Mouse (Mus musculus) embryonic facial prominence, embryonic 14.5 days (tissue): ENCODE data around the gene Btg2. TPM values are rescaled to one million over a fixed set of nuclear protein-coding genes. Genes with fewer than 3 reads are reported as not detected.

ENCODE experiments used
- ATAC-seq: fragments of 200-750 bp; cut with Nextera tagmentation; 2 replicates; pipeline ENCODE4 v1.8.0; 2017; ENCODE audit warnings: low read depth, moderate number of reproducible peaks, moderate TSS enrichment
- DNase-seq: peaks from one replicate; pipeline ENCODE4 v3.0.0-alpha.2; 2015; ENCODE audit warnings: low spot score
- H3K27ac ChIP-seq: fragments of 300-500 bp; sonication (generic); replicated peaks from 2 replicates; pipeline ENCODE4 v1.5.1; 2014; ENCODE audit warnings: low read depth, mild to moderate bottlenecking, low read length, moderate library complexity
- H3K27me3 ChIP-seq: fragments of 300-500 bp; sonication (generic); replicated peaks from 2 replicates; pipeline ENCODE4 v1.6.1; 2014; ENCODE audit warnings: low read length; ENCODE audit not compliant: control insufficient read depth, insufficient read depth
- H3K36me3 ChIP-seq: fragments of 300-500 bp; sonication (generic); 2 replicates; pipeline ENCODE4 v1.6.1; 2014; ENCODE audit warnings: low read length, mixed read lengths; ENCODE audit not compliant: control insufficient read depth, insufficient read depth
- H3K4me1 ChIP-seq: fragments of 300-500 bp; sonication (generic); 2 replicates; pipeline ENCODE4 v1.6.1; 2014; ENCODE audit warnings: antibody characterized with exemption, low read length; ENCODE audit not compliant: control insufficient read depth, insufficient read depth
- H3K4me2 ChIP-seq: fragments of 300-500 bp; sonication (generic); 2 replicates; pipeline ENCODE4 v1.6.1; 2014; ENCODE audit warnings: low read depth, mild to moderate bottlenecking, low read length, moderate library complexity, mixed read lengths
- H3K4me3 ChIP-seq: fragments of 300-500 bp; sonication (generic); 2 replicates; pipeline ENCODE4 v1.5.1; 2014; ENCODE audit warnings: low read depth, mild to moderate bottlenecking, low read length
- H3K9ac ChIP-seq: fragments of 300-500 bp; sonication (generic); 2 replicates; pipeline ENCODE4 v1.6.1; 2014; ENCODE audit warnings: low read depth, mild to moderate bottlenecking, low read length, moderate library complexity, mixed read lengths
- H3K9me3 ChIP-seq: fragments of 300-500 bp; sonication (generic); 2 replicates; pipeline ENCODE4 v1.6.1; 2016; ENCODE audit warnings: low read length; ENCODE audit not compliant: control insufficient read depth
- WGBS: fragments of 180-500 bp; shearing (Covaris S2); extraction: QIAGEN DNeasy Blood & Tissue Kit; methylation state at CpG from one replicate; pipeline ENCODE4 v1.1.7; 2014; 5-methylcytosine and 5-hydroxymethylcytosine counted together
- polyA plus RNA-seq: library from polyadenylated mRNA; unstranded; fragments of >200 nt; fragmentation: Nextera tagmentation; extraction: Ambion mirVana; gene quantifications from 2 replicates; pipeline ENCODE4 v1.2.1, GENCODE M21; 2014

The Btg2 gene
- polyA plus RNA-seq, 1 experiment from 2014 or later, result 41.3 TPM

DNA sequence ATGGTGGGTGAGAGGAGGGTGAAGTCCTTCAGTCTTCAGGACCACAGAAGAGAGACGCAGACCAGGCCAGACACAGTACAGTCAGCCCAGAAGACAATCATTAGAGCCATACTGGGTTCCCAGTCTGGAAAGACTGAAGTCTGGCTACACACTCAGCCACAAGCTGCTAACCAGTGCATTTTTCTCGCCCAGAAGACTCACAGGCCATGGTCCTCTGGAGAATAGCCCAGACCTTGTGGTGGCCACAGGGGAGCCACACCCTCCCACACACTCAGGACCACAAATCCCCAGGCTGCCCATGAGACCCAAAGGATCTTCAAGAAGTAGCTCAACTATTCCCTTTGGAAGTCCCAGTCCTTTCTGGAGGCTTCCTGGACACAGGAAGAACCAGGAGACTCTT, 39.6 kb downstream of the Btg2 start:
- Histone ChIP-seq H3K27me3 (no peaks in the 10 kb centered on the region), H3K9me3 (no peaks in the 10 kb centered on the region), H3K4me3 (no peak overlapping the region), H3K4me2 (no peak overlapping the region), H3K36me3 (no peaks in the 10 kb centered on the region), H3K9ac (no peak overlapping the region), H3K27ac (no peak overlapping the region), H3K4me1 (peaks cover 10% of the 10 kb centered on the region; the same call in 1 of the 2 replicates)
- DNase-seq, result no peak
- WGBS, result 81% methylated on average over 2 of the region's 2 CpGs
- no peak for ATAC-seq

DNA sequence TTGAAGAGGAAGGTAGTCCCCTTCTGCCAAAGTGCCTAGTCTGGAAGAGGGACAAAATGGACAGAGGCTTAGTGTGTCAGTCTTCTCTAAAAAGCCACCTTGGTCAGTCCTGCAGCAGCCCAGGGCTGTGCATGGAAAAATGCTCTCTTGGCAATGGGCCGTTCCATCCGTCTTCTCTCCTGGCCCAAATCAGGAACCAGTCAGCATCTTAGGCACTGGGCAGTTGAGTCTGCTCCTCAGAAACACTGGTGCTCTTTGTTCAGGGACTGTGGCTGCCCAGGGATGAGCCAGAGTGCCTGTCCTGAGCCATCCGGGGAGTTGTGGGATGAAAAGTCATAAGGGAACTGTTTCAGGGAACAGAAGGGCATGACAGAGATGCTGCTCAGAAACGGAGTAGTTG, 40.6 kb downstream of the Btg2 start:
- Histone ChIP-seq H3K4me2 (peak overlapping the region; percentile 36; the same call in 1 of the 2 replicates), H3K4me1 (peaks cover 10% of the 10 kb centered on the region; the same call in 1 of the 2 replicates), H3K4me3 (no peak overlapping the region), H3K27ac (no peak overlapping the region), H3K9ac (no peak overlapping the region), H3K27me3 (no peaks in the 10 kb centered on the region), H3K9me3 (no peaks in the 10 kb centered on the region), H3K36me3 (no peaks in the 10 kb centered on the region)
- DNase-seq (no peak), ATAC-seq (no peak)
- WGBS, result 65% methylated on average over 4 of the region's 4 CpGs

DNA sequence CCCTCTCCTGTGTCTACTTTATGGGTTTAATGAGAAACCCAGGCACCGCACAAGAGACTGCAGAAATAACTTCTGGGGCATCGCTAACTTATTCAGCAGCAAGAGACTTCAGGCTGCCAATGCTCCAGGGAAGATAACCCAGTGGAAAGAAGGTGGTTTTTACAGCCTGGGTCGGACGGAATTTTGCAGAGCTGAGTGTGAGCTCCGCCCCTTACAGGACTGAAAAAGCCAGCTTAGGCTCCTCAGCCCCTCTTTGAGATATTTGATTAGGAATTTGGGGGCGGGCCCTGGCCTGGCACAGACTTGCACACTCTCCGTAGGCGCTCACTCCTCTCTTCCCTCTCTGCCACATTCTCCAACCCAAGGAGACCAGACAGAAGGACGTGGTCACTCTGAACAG, 41.7 kb downstream of the Btg2 start, which contains the start of gene Fmod:
Gene Fmod (plus strand): TSS at position 83 of the 400 bp plus-strand sequence.
- peak within 1 kb of the TSS; percentile 7 for H3K4me3 ChIP-seq
- H3K4me2 ChIP-seq, result peak within 1 kb of the TSS; percentile 36
- H3K9me3 ChIP-seq, result no peaks in the 10 kb centered on the region
- H3K27ac ChIP-seq, result peak within 1 kb of the TSS; percentile 1; the same call in 1 of the 2 replicates
- H3K4me1 ChIP-seq, result peaks cover 7% of the 10 kb centered on the region; the same call in 1 of the 2 replicates
- no peak within 1 kb of the TSS for H3K9ac ChIP-seq
- no peaks in the 10 kb centered on the region for H3K36me3 ChIP-seq
- DNase-seq (peak; percentile 69), ATAC-seq (peak; percentile 74; the same call in 1 of the 2 replicates)
- WGBS, result 24% methylated on average over 9 of the region's 9 CpGs
- H3K27me3 ChIP-seq, result no peaks in the 10 kb centered on the region

DNA sequence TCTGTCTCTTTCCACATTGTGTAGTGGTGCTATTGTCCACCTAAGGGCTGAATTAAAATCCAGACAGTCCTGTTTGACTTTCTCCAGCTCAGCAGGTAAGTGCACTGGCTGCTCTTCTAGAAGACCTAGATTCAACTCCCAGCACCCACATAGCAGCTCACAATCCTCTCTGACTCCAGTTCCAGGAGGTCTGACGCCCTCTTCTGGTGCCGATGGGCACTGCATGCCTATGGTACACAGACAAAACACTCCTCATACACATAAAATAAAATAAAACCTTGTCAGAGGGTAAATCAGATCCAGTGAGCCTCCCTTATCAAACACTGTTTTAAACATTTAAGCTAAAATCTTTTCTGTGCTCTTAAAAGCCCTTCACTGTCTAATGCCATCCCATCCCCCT, 42.4 kb downstream of the Btg2 start:
- H3K9me3 ChIP-seq, result no peaks in the 10 kb centered on the region
- H3K4me1 ChIP-seq, result peaks cover 7% of the 10 kb centered on the region; the same call in 1 of the 2 replicates
- H3K4me2 ChIP-seq, result no peak overlapping the region
- no peaks in the 10 kb centered on the region for H3K36me3 ChIP-seq
- H3K27me3 ChIP-seq, result no peaks in the 10 kb centered on the region
- ATAC-seq (no peak), DNase-seq (no peak)
- no peak overlapping the region for H3K9ac ChIP-seq
- H3K4me3 ChIP-seq, result no peak overlapping the region
- H3K27ac ChIP-seq, result no peak overlapping the region; the same call in 1 of the 2 replicates
- 58% methylated on average over 2 of the region's 2 CpGs for WGBS

DNA sequence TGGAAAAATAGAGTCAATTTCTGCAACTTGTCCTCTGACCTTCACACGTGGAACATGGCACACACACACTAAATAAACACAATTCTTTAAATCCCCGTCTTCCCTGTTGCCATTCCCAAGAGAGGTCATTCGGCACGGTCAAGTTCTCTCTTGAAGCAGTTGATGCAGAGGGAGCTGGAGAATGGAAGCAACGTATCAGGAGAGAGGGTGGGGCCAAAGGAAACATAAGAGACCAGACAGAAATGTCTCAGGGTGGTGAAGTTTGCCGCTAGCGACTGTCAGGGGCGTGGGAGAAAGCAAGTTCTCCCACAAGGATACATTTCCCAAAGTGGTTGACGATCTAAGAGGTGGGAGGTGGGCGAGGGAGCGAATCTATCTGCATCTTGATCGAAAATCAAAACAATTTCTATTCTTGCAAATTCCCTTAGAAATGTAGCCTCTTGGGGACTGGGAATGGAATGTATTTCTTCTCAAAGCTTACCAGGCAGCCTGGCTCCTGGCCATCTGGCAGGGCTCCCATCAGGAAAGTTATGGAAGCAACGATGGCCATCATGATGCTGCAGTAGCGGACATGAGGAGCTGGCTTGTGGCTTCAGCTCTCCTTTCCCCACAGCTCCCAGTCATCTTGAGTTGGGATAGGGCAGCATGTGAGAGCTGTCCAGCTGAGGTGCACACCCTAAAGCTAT, 50.6 kb downstream of the Btg2 start:
- ATAC-seq, result no peak
- Histone ChIP-seq H3K9me3 (no peaks in the 10 kb centered on the region), H3K27ac (no peak overlapping the region), H3K4me3 (no peak overlapping the region), H3K9ac (no peak overlapping the region), H3K4me1 (peaks cover 7% of the 10 kb centered on the region; the same call in 1 of the 2 replicates), H3K4me2 (no peak overlapping the region), H3K36me3 (no peaks in the 10 kb centered on the region), H3K27me3 (no peaks in the 10 kb centered on the region)
- peak; percentile 64 for DNase-seq
- 66% methylated on average over 14 of the region's 14 CpGs for WGBS

DNA sequence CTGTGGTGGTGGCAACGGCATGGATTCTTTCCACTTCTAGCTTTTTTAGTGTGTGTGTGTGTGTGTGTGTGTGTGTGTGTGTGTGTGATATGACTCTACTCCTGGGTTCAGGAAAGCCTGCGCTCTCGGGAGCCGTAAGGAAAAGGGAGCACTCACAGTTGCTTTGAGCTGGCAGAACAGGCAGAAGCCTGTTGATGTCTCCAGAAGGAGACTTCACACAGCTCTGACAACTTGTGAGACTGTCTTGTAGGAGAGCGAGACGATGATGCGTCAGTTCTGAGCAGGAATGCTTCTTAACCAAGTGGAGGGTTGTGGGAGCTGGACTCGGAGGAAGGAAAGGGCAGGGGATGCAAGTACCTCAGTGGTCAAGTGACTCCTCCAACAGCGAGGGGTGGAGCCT, 52.2 kb downstream of the Btg2 start:
- no peak for ATAC-seq
- Histone ChIP-seq H3K27ac (no peak overlapping the region), H3K9ac (no peak overlapping the region), H3K9me3 (no peaks in the 10 kb centered on the region), H3K4me1 (peaks cover 7% of the 10 kb centered on the region; the same call in 1 of the 2 replicates), H3K4me3 (no peak overlapping the region), H3K4me2 (no peak overlapping the region), H3K27me3 (no peaks in the 10 kb centered on the region), H3K36me3 (no peaks in the 10 kb centered on the region)
- no peak for DNase-seq
- WGBS, result 85% methylated on average over 9 of the region's 9 CpGs

DNA sequence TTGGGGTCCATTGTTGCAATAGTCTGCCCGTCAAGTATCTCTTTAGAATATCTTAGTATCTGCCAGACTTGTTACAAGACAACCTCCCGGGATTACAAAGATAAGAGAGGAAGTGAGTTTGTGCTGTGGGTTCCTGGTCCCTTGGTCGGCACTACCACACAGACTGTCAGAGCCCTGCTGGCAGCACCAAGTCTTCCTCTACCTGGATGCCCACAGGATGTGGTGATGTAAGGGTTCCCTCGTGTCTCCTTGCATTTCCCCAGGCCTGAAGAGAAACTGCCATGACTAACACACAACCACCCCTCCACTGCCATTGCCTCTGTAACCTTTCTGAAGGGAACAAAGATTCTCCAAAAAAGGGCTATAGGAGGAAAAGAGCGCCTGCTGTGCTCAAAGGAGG, 52.9 kb downstream of the Btg2 start:
- 69% methylated on average over 5 of the region's 5 CpGs for WGBS

More for the DNA sequence above, 52.9 kb downstream of the Btg2 start:
- no peak overlapping the region for H3K4me3 ChIP-seq
- peaks cover 7% of the 10 kb centered on the region; the same call in 1 of the 2 replicates for H3K4me1 ChIP-seq
- H3K4me2 ChIP-seq, result no peak overlapping the region
- H3K27ac ChIP-seq, result no peak overlapping the region
- ATAC-seq, result no peak
- no peaks in the 10 kb centered on the region for H3K27me3 ChIP-seq
- no peak for DNase-seq
- H3K9me3 ChIP-seq, result no peaks in the 10 kb centered on the region
- no peak overlapping the region for H3K9ac ChIP-seq
- H3K36me3 ChIP-seq, result no peaks in the 10 kb centered on the region
